Mouse (Mus musculus) G1E (cell line): ENCODE results near the gene Bloc1s4.

Source experiments
- CTCF ChIP-seq: IDR thresholded peaks from 2 replicates; pipeline ENCODE4 v1.5.1; 2012; ENCODE audit warnings: low read depth, low read length, inconsistent platforms, mixed read lengths
- GATA1 ChIP-seq: IDR thresholded peaks from 2 replicates; pipeline ENCODE4 v1.6.1; 2012; ENCODE audit warnings: borderline replicate concordance, low read length, inconsistent platforms, mixed read lengths
- GATA2 ChIP-seq: IDR thresholded peaks from 2 replicates; pipeline ENCODE4 v1.6.1; 2012; ENCODE audit warnings: low read depth, low read length, inconsistent platforms, borderline replicate concordance
- POLR2AphosphoS5 ChIP-seq: IDR thresholded peaks from 2 replicates; pipeline ENCODE4 v1.6.1; 2012; ENCODE audit warnings: low read depth, low read length, inconsistent platforms; ENCODE audit not compliant: insufficient replicate concordance
- TAL1 ChIP-seq: conservative IDR thresholded peaks from 2 replicates; pipeline ENCODE4 v1.6.1; 2012; ENCODE audit warnings: low read depth, low read length, inconsistent platforms, mixed read lengths

DNA sequence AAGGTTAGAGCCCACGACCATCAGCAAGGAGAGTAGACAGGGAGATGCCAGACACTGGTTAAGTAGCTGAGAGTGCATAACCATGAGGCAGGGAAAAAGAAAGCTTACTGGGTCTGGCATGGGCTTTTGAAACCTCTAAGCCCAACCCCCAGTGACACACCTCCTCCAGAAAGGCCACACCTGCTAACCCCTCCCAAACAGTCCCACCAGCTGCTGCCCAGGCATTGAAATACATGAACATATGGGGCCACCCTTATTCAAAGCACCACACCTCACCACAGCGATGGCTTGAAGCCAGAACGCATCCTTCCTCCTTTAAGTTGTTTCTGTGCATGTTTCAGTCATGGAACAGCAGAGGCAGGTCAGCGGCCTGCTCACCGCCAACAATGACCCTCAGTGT, 24.1 kb upstream of the Bloc1s4 start:
- no peak for TF ChIP-seq CTCF
- no peak for TF ChIP-seq GATA2
- no peak for TF ChIP-seq TAL1
- TF ChIP-seq POLR2AphosphoS5, result no peak
- TF ChIP-seq GATA1, result no peak
